Mouse (Mus musculus): ENCODE measurements around the gene Lag3.

DNA sequence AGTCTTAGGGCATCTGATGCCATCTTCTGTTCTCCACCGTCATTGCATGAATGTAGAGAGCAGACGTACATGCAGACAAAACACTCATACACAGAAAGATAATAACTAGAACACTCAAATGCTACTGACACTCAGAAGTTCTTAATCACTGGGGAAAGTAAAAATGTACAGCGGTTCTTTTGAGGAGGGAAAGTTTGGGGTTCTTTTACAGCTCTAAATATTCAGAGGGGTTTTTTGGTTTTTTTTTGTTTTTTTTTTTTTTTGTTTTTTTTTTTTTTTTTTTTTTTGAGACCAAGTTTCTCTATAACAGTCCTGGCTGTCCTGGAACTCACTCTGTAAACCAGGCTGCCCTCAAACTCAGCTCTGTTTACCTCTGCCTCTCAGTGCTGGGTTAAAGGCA, 21.6 kb upstream of the Lag3 start:
- TF ChIP-seq CTCF (IDR thresholded peaks at IDR 0.05; ENCODE audit: low read depth, low read length) = no peak
- no peak for TF ChIP-seq POLR2A (IDR thresholded peaks at IDR 0.05; ENCODE audit: borderline replicate concordance, low read depth, low read length)
